ENCODE assay signal across 18 mouse cellular contexts in the genomic region with DNA sequence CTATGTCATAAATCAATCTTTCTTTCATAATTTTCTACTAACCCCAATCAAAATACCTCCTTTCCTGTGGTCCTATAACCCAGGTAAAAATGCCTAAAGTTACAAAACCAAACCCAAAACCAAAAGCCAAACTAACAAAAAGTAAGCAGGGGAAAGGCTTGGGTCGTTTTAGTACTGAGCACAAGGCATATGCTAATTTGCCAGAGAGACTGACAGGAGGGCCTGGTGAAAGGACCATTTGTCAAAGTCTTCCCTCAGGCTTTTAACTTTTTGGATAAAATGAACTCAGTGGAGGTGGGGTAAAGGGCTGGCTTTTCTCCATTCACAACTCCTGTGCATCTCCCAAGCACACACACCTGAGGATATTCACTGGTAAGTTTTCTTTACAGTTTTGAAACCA.
DNase-seq lines count a peak whose midpoint lies in the region; ATAC-seq and TF ChIP-seq lines count a peak whose summit lies in the region.
"Had no signal": no experiment of that assay in that cellular context is flagged by ENCODE, and none has a peak within 500 bp of the region (broad histone marks: within the 10 kb centered on the region; RNA-seq: fewer than 3 reads in every experiment).

No protein-coding gene starts in this region.

- H3K27me3 ChIP-seq in forebrain, embryonic 15.5 days, result no peaks in the 10 kb centered on the region
- no peaks in the 10 kb centered on the region for H3K27me3 ChIP-seq in hindbrain, postnatal 0 days (ENCODE audit: insufficient read depth, low read length)
- H3K27me3 ChIP-seq: intestine, embryonic 15.5 days; limb, embryonic 15.5 days; neural tube, embryonic 12.5 days had no signal

- no peak for TF ChIP-seq POLR2A in brain, embryonic 14.5 days (IDR thresholded peaks at IDR 0.05; ENCODE audit: borderline replicate concordance, extremely low read depth, insufficient read depth, insufficient read length, poor library complexity, severe bottlenecking)

- H3K4me1 ChIP-seq in forebrain, embryonic 15.5 days, result peaks cover 17% of the 10 kb centered on the region
- 0 out of 2 replicates have a peak, but pooled peaks cover 4% of the 10 kb centered on the region for H3K4me1 ChIP-seq in hindbrain, postnatal 0 days (ENCODE audit: insufficient read depth, low read length)
- H3K4me1 ChIP-seq: embryonic facial prominence, embryonic 10.5 days; intestine, embryonic 15.5 days; limb, embryonic 15.5 days; neural tube, embryonic 12.5 days had no signal

- H3K4me3 ChIP-seq in layer of hippocampus, adult 2 months, result no peak overlapping the region
- H3K4me3 ChIP-seq in forebrain, embryonic 15.5 days, result no peak overlapping the region
- no peak overlapping the region for H3K4me3 ChIP-seq in hindbrain, postnatal 0 days (ENCODE audit: low read length)
- H3K4me3 ChIP-seq: embryonic facial prominence, embryonic 10.5 days; intestine, embryonic 15.5 days; limb, embryonic 15.5 days; neural tube, embryonic 12.5 days had no signal

- peak overlapping the region; percentile 87 for H3K27ac ChIP-seq in layer of hippocampus, adult 2 months
- H3K27ac ChIP-seq in forebrain, embryonic 15.5 days (replicated peaks), result peak overlapping the region; percentile 47; the same call in 1 of the 2 replicates
- peak overlapping the region; percentile 43; the same call in 1 of the 2 replicates for H3K27ac ChIP-seq in hindbrain, postnatal 0 days
- H3K27ac ChIP-seq: embryonic facial prominence, embryonic 10.5 days; intestine, embryonic 15.5 days; limb, embryonic 15.5 days; neural tube, embryonic 12.5 days had no signal

- no peaks in the 10 kb centered on the region for H3K36me3 ChIP-seq in forebrain, embryonic 15.5 days
- no peaks in the 10 kb centered on the region for H3K36me3 ChIP-seq in hindbrain, postnatal 0 days (ENCODE audit: insufficient read depth, low read length)
- H3K36me3 ChIP-seq: embryonic facial prominence, embryonic 10.5 days; intestine, embryonic 15.5 days; limb, embryonic 15.5 days; neural tube, embryonic 12.5 days had no signal

- WGBS in forebrain, embryonic 15.5 days, result 0% methylated on average over 1 of the region's 1 CpGs
- WGBS in hindbrain, postnatal 0 days, result 6% methylated on average over 1 of the region's 1 CpGs

- H3K9me3 ChIP-seq in forebrain, embryonic 15.5 days, result 0 out of 2 replicates have a peak, but pooled peaks cover 3% of the 10 kb centered on the region
- peaks cover 3% of the 10 kb centered on the region; the same call in 1 of the 2 replicates for H3K9me3 ChIP-seq in hindbrain, postnatal 0 days (ENCODE audit: low read length)
- H3K9me3 ChIP-seq: intestine, embryonic 15.5 days; limb, embryonic 15.5 days had no signal

- TF ChIP-seq CTCF in layer of hippocampus, adult 2 months (conservative IDR thresholded peaks at IDR 0.05), result no peak
- TF ChIP-seq CTCF in brain, embryonic 14.5 days (IDR thresholded peaks at IDR 0.05; ENCODE audit: borderline replicate concordance, extremely low read depth, insufficient read depth, insufficient read length), result no peak
- no peak for TF ChIP-seq CTCF in hindbrain, postnatal 0 days (IDR thresholded peaks at IDR 0.05; ENCODE audit: low read depth)

- DNase-seq in layer of hippocampus, adult 2 months (ENCODE audit: low spot score in 2 of 2), result no peak
- no peak for DNase-seq in layer of hippocampus, adult 9-10 months (ENCODE audit: low spot score)
- peak; percentile 48 for DNase-seq in brain, embryonic 14.5 days (ENCODE audit: low read depth)
- no peak for DNase-seq in hindbrain, postnatal 0 days (ENCODE audit: low spot score)
- no peak for DNase-seq in gastrocnemius, adult 8-10 months (ENCODE audit: low spot score in 2 of 2)
- DNase-seq in ovary, postnatal 10 days (ENCODE audit: low spot score), result no peak
- DNase-seq: cerebellum, adult 2 months; gastrocnemius, postnatal 10 days; heart, adult 18-20 months; heart, postnatal 36 days; layer of hippocampus, postnatal 36 days; thymus, adult 18-20 months; thymus, postnatal 4 days had no signal

- ATAC-seq in forebrain, embryonic 15.5 days (replicated peaks), result no peak; the same call in 1 of the 2 replicates
- no peak for ATAC-seq in hindbrain, postnatal 0 days
- ATAC-seq: intestine, embryonic 15.5 days had no signal

- H3K4me2 ChIP-seq in forebrain, embryonic 15.5 days (replicated peaks), result no peak overlapping the region
- no peak overlapping the region for H3K4me2 ChIP-seq in hindbrain, postnatal 0 days (ENCODE audit: low read depth, low read length)
- H3K4me2 ChIP-seq: intestine, embryonic 15.5 days; limb, embryonic 15.5 days; neural tube, embryonic 12.5 days had no signal

- H3K9ac ChIP-seq in forebrain, embryonic 15.5 days (replicated peaks), result no peak overlapping the region
- no peak overlapping the region for H3K9ac ChIP-seq in hindbrain, postnatal 0 days (replicated peaks; ENCODE audit: low read length)
- H3K9ac ChIP-seq: intestine, embryonic 15.5 days; limb, embryonic 15.5 days; neural tube, embryonic 12.5 days had no signal
